Mouse (Mus musculus) yolk sac, embryonic 10.5 days (tissue): ENCODE data around the gene Fam168a.

Experiments
- DNase-seq: peaks from one replicate; pipeline ENCODE4 v3.0.0-alpha.2; 2017; ENCODE audit warnings: low spot score

The Fam168a gene

GRCm38 (mm10) chr7:100706143-100706841 is at the start of gene Fam168a:
Gene Fam168a, plus strand, starts transcription at chr7:100706635.
- DNase-seq = peak; percentile 99

GRCm38 (mm10) chr7:100656739-100657138 is 49.7 kb upstream of the Fam168a start:
- DNase-seq = no peak

GRCm38 (mm10) chr7:100658093-100658578 is 48.3 kb upstream of the Fam168a start:
- DNase-seq = peak; percentile 32

- DNase-seq = no peak
Measured at GRCm38 (mm10) chr7:100661264-100661663, 45.2 kb upstream of the Fam168a start.

GRCm38 (mm10) chr7:100662231-100662630 is 44.2 kb upstream of the Fam168a start, which contains the start of gene Plekhb1:
Gene Plekhb1, minus strand, starts transcription at chr7:100662414.
- no peak for DNase-seq

- peak; percentile 81 for DNase-seq
Measured at GRCm38 (mm10) chr7:100663190-100663589, 43.2 kb upstream of the Fam168a start.

- DNase-seq = no peak
Measured at GRCm38 (mm10) chr7:100663729-100664304, 42.6 kb upstream of the Fam168a start.

GRCm38 (mm10) chr7:100670646-100671045 is 35.8 kb upstream of the Fam168a start:
- no peak for DNase-seq

- DNase-seq = no peak
Measured at GRCm38 (mm10) chr7:100673452-100673851, 33.0 kb upstream of the Fam168a start.

GRCm38 (mm10) chr7:100674941-100675340 is 31.5 kb upstream of the Fam168a start:
- DNase-seq = no peak

- no peak for DNase-seq
Measured at GRCm38 (mm10) chr7:100678052-100678451, 28.4 kb upstream of the Fam168a start.

- no peak for DNase-seq
Measured at GRCm38 (mm10) chr7:100678948-100679880, 27.2 kb upstream of the Fam168a start.

- DNase-seq = no peak
Measured at GRCm38 (mm10) chr7:100681132-100681531, 25.3 kb upstream of the Fam168a start.

GRCm38 (mm10) chr7:100683241-100683640 is 23.2 kb upstream of the Fam168a start:
- no peak for DNase-seq

GRCm38 (mm10) chr7:100684081-100684480 is 22.4 kb upstream of the Fam168a start:
- DNase-seq = no peak

- peak; percentile 46 for DNase-seq
Measured at GRCm38 (mm10) chr7:100684538-100684937, 21.9 kb upstream of the Fam168a start.

GRCm38 (mm10) chr7:100685061-100686030 is 21.1 kb upstream of the Fam168a start:
- peak; percentile 60 for DNase-seq

- no peak for DNase-seq
Measured at GRCm38 (mm10) chr7:100688471-100688870, 18.0 kb upstream of the Fam168a start.

- no peak for DNase-seq
Measured at GRCm38 (mm10) chr7:100693199-100693598, 13.2 kb upstream of the Fam168a start.

GRCm38 (mm10) chr7:100699771-100700770 is 6.4 kb upstream of the Fam168a start:
- DNase-seq = peak; percentile 58
